Mouse (Mus musculus) ES-E14 (cell line): ENCODE measurements at regions not wholly inside any gene's neighbourhood (a gene's known extent, or its start where the extent isn't known, plus 50 kb on each side); places are given as distances from the start of the nearest gene placed in this dataset.

ENCODE experiments used
- CHD2 ChIP-seq: IDR thresholded peaks from 2 replicates; pipeline ENCODE4 v1.6.1; 2014; ENCODE audit warnings: mild to moderate bottlenecking, low read depth, low read length, inconsistent platforms
- MAFK ChIP-seq: IDR thresholded peaks from 2 replicates; pipeline ENCODE4 v1.6.1; 2014; ENCODE audit warnings: mild to moderate bottlenecking, low read depth, low read length, inconsistent platforms; ENCODE audit not compliant: insufficient read depth
- ZC3H11A ChIP-seq: IDR thresholded peaks from 2 replicates; pipeline ENCODE4 v1.6.1; 2012; ENCODE audit warnings: low read depth, mild to moderate bottlenecking, inconsistent platforms, low read length, borderline replicate concordance

- no peak for TF ChIP-seq MAFK
- no peak for TF ChIP-seq ZC3H11A
- 0 out of 2 replicates have a peak, but pooled peaks have one; percentile 11 for TF ChIP-seq CHD2
Observed at GRCm38 (mm10) chr10:97313407-97313901, 166.0 kb upstream of the Dcn start.
